Mouse (Mus musculus) kidney, adult 8-10 months (tissue): ENCODE results near the gene Carmil3.

Experiments used
- DNase-seq, 2 experiments: peaks; one replicate each; pipeline ENCODE4 v3.0.0; 2022

The Carmil3 gene

DNA sequence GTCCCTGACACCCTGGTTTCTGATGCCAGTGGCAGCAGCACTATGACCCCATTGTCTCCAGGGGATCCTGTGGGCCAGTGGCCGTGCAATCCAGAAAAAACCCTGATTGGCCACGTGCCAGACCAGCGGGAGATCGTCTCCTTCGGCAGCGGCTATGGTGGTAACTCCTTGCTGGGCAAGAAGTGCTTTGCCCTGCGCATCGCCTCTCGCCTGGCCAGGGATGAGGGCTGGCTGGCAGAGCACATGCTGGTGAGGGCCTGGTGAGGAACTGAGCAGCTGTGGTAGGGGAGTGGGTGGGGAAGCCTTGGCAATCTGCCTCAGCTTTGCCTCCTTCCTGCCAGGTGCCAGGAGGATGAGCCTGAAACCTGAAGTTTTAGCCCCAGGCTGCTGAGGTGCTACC lies 53.9 kb downstream of the Carmil3 start:
- DNase-seq, result no peak

DNA sequence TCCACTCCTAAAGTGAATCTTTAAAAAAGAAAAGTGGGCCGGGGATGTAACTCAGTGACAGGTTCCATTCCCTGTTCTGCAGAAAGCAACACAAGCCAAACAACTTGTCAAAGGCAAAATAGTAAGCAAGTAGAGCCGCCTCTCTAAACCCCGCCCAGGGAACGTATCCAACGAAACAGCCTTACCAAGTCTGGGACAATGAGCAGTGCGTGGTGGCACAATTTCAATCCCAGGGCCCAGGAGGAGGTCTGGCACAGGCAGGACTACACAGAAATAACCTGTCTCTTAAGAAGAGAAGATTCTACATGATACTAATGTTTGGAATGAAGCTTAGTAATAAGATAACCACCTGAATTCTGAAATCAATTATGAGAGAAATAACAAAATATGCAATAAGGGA lies 59.7 kb downstream of the Carmil3 start:
- no peak for DNase-seq

DNA sequence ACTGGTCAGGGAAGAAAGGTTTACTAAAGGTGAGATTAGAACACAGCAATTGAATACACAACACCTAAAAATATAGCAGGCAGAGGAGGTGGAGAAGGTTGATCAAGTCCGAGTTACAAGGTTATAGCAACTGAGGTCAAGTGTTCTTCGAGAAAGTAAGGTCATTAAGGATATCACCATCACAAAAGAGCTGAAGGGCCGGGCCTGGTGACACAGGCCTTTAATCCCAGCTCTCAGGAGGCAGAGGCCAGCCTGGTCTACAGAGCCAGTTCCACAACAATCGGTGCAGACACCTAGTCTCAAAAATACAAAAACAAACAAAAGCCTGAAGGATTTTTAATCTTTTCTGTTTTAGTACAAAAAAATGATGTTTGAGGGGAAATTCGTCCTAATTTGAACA lies 60.9 kb downstream of the Carmil3 start:
- no peak for DNase-seq

DNA sequence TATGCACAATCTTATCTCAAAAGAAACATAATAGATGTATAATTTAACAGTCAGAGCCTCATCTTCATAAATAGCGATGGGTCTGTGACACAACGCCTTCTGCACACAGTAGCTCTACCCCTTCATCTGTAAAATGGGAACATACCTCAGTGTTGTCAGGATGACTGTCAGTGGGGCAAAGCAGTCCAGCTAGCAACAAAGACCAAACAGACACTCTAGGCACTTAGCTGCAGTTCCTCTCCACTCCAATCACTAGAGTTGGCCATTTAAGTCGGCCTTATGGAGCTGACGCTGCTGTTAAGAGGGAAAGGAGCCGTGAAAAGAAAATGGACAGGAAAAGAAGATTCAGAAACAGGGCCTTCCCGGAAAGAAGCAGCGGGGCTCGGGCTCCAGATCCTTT lies 61.3 kb downstream of the Carmil3 start:
- DNase-seq, result no peak

DNA sequence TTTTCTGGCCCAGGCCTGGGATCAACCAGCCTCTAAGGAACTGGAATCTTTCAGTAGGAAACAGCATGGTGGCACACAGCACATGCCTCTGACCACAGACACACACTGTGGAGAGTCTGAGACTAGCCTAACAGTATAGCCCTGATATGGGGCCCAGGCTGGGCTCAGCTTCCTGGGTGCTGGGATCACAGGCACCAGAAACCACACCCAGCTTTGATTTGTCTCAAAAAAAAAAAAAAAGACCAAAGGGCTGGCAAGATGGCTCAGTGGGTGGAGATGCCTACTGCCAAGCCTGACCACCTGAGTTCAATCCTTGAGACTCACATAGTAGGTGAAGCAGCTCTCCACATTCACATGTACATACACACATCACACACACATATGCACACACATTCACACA lies 64.2 kb downstream of the Carmil3 start:
- DNase-seq, result no peak

DNA sequence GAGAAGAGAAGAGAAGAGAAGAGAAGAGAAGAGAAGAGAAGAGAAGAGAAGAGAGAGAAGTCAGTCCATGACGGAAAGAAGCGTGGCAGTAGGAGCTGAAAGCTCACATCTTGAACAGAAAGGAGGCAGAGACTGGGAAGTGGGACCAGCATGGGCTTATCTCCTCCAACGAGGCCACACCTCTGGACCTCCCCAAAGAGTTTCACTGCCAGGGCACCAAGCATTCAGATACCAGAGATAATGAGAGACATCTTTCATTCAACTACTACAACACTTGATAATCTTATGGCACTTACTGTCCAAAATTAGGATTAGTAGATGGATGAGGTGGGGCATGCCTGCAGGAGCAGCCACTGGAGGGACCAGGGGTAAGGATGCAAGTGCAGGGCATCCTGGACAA lies 65.3 kb downstream of the Carmil3 start:
- no peak for DNase-seq

DNA sequence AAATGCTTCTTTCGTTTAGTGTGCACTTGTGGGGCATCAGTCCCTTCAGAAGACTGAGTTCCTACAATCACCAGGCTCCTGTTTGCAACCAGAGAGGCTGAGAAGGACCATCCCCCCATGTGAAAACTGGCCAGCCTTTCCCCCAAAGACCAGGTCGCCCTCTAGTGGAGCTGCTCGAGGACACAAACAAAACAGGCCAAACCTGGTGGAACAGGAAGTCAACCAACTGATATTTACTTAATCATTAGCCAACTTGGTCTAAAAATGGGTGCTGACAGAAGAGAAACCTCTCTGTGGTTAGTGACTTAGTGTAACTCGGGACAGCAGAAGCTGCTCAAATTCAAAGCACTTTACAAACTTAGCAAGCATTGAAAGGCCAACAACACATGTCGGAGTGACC lies 66.6 kb downstream of the Carmil3 start:
- peak; percentile 89 to 90 for DNase-seq

DNA sequence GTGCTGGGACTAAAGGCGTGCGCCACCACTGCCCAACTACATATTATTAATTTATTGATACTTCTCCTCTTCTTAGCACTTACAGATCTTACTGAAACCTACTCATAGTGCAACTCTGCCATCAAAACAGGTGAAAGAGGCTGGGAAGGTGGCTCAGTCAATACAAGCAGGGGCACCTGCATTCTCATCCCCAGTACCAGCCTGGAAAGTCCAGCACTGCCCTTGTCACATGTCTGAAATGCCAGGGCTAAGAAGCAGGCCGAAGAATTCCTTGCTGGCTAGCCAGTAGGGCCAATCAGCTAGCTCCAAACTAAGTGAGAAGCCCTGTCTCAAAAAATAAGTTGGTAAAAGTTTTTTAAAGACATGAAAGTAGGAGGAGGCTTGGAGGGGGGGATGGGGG lies 67.1 kb downstream of the Carmil3 start:
- peak in 1 of 2 experiments; percentile 39 for DNase-seq
